Mouse (Mus musculus): ENCODE results near the gene Gm7029. TPM values are rescaled to one million over a fixed set of nuclear protein-coding genes. Genes with fewer than 3 reads are reported as not detected.

Gm7029 gene
- total RNA-seq (2023), result not detected

GRCm38 (mm10) chr17:33873537-33873936 lies at the start of gene Gm7029:
Gm7029 (plus strand) TSS chr17:33873837.

GRCm38 (mm10) chr17:33824084-33824996 lies 49.3 kb upstream of the Gm7029 start, which contains the start of the genes Rps28 and Ndufa7:
Rps28 (minus strand) TSS chr17:33824562.
Ndufa7 (plus strand) TSS chr17:33824572.

DNA sequence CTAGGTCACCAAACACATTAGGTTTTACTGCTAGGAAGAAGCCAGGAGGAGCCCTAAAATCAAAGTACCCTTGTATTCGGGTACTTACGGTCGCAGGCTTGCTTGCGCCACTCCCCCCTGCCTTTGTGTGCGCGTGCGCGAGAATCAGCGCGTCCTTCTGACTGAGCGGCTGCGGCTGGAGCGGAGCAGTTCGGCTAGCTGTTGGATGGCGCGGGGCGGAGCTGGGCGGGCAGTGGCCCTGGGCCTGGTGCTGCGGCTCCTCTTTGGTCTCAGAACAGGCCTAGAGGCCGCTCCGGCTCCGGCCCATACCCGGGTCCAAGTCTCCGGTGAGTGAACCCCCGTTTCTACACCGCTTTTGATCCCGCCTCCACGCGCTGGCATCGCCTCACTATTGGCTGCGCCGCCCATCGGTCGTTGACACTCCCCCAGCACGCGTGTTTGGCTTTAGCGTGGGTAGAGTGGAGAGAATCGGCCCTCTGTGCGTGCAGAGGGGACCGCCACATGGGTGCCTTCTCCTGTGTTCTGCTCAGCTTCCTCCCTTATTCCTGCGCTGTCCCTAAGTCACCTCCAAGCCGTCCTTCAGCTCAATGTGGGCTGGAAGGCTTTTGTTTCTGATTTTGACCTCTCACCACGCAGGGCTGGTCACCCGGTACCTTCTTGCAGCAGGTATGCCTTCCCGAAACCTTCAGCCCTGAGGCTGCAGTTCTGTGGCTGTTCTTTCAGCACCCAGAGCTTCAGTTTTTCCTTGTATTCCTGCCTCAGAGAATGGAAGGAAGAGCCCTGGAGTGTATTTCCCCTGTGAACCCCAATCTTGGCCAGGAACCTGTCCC lies 30.5 kb upstream of the Gm7029 start, which contains the start of gene Cd320:
Gene Cd320 (plus strand): TSS at position 126 of the 830 bp plus-strand sequence.

GRCm38 (mm10) chr17:33890533-33891059 lies 17.0 kb downstream of the Gm7029 start, which contains the start of gene Kifc1:
Kifc1 (minus strand) TSS chr17:33890661.

GRCm38 (mm10) chr17:33904835-33905234 lies 31.2 kb downstream of the Gm7029 start, which contains the start of gene Platr17:
Platr17 (plus strand) TSS chr17:33905135.

GRCm38 (mm10) chr17:33909077-33909868 lies 35.6 kb downstream of the Gm7029 start, which contains the start of gene Daxx:
Daxx (plus strand) TSS chr17:33909414.

GRCm38 (mm10) chr17:33915671-33916250 lies 42.1 kb downstream of the Gm7029 start, which contains the start of the genes Tapbp and Zbtb22:
Tapbp (plus strand) TSS chr17:33915899.
Zbtb22 (plus strand) TSS chr17:33915904.

Other genes starting within 250 kb of the Gm7029 start
- 50.5 TPM for gene Zfp414, start 244.7 kb upstream of the Gm7029 start, total RNA-seq (2023)
- 3.5 TPM for gene Pram1, start 235.8 kb upstream of the Gm7029 start, total RNA-seq (2023)
- 433 TPM for gene Hnrnpm, start 187.0 kb upstream of the Gm7029 start, total RNA-seq (2023)
- 60.8 TPM for gene March2, start 155.2 kb upstream of the Gm7029 start, total RNA-seq (2023)
- 239 TPM for gene Rab11b, start 113.3 kb upstream of the Gm7029 start, total RNA-seq (2023)
- 0.73 TPM for gene Angptl4, start 92.0 kb upstream of the Gm7029 start, total RNA-seq (2023)
- 2.0 TPM for gene Kank3, start 63.3 kb upstream of the Gm7029 start, total RNA-seq (2023)
- gene Rps28, start 49.3 kb upstream of the Gm7029 start, total RNA-seq (2023), result 4,743 TPM
- gene Ndufa7, start 49.3 kb upstream of the Gm7029 start, total RNA-seq (2023), result 141 TPM
- gene Cd320, start 30.7 kb upstream of the Gm7029 start, total RNA-seq (2023), result 5.4 TPM
- 8.8 TPM for gene Kifc1, start 16.8 kb downstream of the Gm7029 start, total RNA-seq (2023)
- gene Platr17, start 31.3 kb downstream of the Gm7029 start, total RNA-seq (2023), result 0.76 TPM
- 59.3 TPM for gene Daxx, start 35.6 kb downstream of the Gm7029 start, total RNA-seq (2023)
- gene Tapbp, start 42.1 kb downstream of the Gm7029 start, total RNA-seq (2023), result 295 TPM
- gene Zbtb22, start 42.1 kb downstream of the Gm7029 start, total RNA-seq (2023), result 30.9 TPM
- gene Rgl2, start 55.7 kb downstream of the Gm7029 start, total RNA-seq (2023), result 151 TPM
- 53.9 TPM for gene Pfdn6, start 66.5 kb downstream of the Gm7029 start, total RNA-seq (2023)
- gene Wdr46, start 66.8 kb downstream of the Gm7029 start, total RNA-seq (2023), result 50.8 TPM
- gene B3galt4, start 77.7 kb downstream of the Gm7029 start, total RNA-seq (2023), result 12.2 TPM
- gene Vps52, start 82.0 kb downstream of the Gm7029 start, total RNA-seq (2023), result 60.4 TPM
- 2,154 TPM for gene Rps18, start 82.2 kb downstream of the Gm7029 start, total RNA-seq (2023)
- gene H2-K1, start 126.5 kb downstream of the Gm7029 start, total RNA-seq (2023), result 5,034 TPM
- gene Ring1, start 150.8 kb downstream of the Gm7029 start, total RNA-seq (2023), result 33.7 TPM
- 127 TPM for gene H2-Ke6, start 154.2 kb downstream of the Gm7029 start, total RNA-seq (2023)
- gene Slc39a7, start 157.8 kb downstream of the Gm7029 start, total RNA-seq (2023), result 76.3 TPM
- gene Rxrb, start 158.0 kb downstream of the Gm7029 start, total RNA-seq (2023), result 107 TPM
- 34.2 TPM for gene Col11a2, start 165.6 kb downstream of the Gm7029 start, total RNA-seq (2023)
- gene H2-Oa, start 218.5 kb downstream of the Gm7029 start, total RNA-seq (2023), result 18.9 TPM
- gene H2-DMa, start 245.7 kb downstream of the Gm7029 start, total RNA-seq (2023), result 66.2 TPM
- gene Brd2, start 248.8 kb downstream of the Gm7029 start, total RNA-seq (2023), result 332 TPM

Data from CD4-positive naive resting alpha-beta T cell, adult 76 days (primary cell).